Mouse (Mus musculus) frontal cortex, postnatal 36 days (tissue): Measurements from ENCODE around the gene Wasf3.
"Not testable (repeated sequence)": the region's sequence is repeated elsewhere in the genome, so short reads cannot be mapped to it uniquely, and the experiment has no call there.

Experiments
- DNase-seq, 2 experiments: peaks; one replicate each; pipeline ENCODE4 v3.0.0; 2022; ENCODE audit warnings: low spot score in 2 of 2

Gene Wasf3

GRCm38 (mm10) chr5:146446633-146447032 lies 61.8 kb downstream of the Wasf3 start:
- DNase-seq: no peak

DNA sequence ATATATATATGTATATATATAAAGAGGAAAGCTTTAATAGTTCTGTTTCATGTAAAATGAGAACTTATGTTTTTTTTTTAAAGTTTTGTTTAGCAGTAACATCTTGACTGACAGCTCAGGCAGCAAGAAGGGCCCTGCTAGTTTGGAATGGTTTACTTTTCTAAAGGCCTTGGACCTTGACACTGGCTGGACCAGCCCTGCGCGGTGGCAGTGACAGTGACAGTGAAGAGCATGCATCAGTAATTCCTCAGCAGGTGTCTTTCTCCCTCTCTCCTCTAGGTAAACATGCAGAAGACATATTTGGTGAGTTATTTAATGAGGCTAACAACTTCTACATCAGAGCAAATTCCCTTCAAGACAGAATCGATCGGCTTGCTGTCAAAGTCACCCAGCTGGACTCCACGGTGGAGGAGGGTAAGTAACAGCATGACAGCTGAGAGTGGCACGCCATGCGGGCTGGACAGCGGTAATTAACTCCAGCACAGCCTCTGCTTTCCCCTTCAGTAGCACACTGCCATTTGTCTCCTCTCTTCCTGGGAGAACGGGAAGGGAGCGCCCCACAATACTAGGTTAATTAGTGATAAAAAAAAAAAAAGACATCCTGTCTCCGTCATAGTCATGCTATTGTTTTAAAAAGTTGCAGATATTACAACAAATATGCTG lies 66.9 kb downstream of the Wasf3 start:
- no peak for DNase-seq

- peak; percentile 29 to 60 for DNase-seq
These were observed 68.8 kb downstream of the Wasf3 start for GRCm38 (mm10) chr5:146453556-146453955.

GRCm38 (mm10) chr5:146461612-146462011 lies 76.8 kb downstream of the Wasf3 start:
- no peak for DNase-seq

DNA sequence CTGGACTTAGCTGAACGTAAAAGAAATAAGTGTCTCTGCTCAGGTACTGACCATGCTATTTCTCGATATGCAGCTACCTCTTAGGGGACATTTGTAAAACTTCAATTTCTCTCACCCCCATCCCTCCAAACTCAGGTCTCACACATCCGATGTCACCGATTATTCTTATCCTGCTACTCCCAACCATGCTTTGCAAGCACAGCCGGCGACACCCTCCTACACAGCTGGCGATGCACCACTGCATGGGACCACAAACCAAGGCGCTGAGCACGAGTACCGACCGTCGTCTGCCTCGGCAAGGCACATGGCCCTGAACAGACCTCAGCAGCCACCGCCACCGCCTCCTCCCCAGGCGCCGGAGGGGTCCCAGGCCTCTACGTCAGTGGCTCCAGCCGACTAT lies 81.9 kb downstream of the Wasf3 start:
- peak in 1 of 2 experiments; percentile 42 for DNase-seq

DNA sequence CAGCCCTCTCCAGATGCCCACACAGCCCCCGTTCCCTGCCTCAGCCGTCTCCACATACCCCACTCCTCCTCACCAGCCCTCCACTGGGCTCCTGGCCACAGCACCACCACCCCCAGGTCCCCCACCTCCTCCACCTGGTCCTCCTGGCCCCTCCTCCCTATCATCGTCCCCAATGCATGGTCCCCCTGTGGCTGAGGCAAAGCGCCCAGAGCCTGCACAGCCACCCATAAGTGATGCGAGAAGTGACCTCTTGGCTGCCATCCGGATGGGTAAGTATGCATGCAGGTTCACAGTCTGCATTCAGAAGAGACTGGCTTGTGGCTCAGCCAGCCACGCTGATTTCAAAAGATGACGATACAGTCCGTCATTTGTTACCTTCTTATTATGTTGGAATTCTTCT lies 83.5 kb downstream of the Wasf3 start:
- DNase-seq: no peak

GRCm38 (mm10) chr5:146470821-146471220 lies 86.0 kb downstream of the Wasf3 start:
- no peak for DNase-seq

DNA sequence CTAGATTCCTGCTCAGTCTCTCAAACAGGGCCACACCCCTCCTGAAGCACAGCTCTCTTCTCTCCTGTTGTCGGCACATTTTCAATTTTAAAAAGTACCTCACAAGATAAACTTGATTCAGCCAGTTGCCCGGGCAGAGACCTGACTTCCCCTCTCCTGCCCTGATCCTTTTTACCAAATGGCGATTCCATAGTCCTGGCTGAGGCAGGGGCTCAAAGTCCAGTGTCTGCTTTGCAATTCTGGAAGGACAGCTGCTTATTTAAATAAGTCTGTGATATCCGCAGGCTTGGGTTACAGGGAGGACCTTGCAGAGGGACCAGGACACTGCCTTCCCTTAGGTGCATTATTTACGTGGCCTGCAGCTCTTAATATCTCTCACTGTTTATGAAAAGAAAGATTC lies 86.5 kb downstream of the Wasf3 start:
- DNase-seq: no peak

- no peak for DNase-seq
These were observed 87.0 kb downstream of the Wasf3 start for GRCm38 (mm10) chr5:146471821-146472220.

- peak; percentile 39 to 68 for DNase-seq
These were observed 94.8 kb downstream of the Wasf3 start for GRCm38 (mm10) chr5:146479564-146479963.

GRCm38 (mm10) chr5:146481665-146482064 lies 96.9 kb downstream of the Wasf3 start, which contains the start of gene Gm6408:
Gene Gm6408 (plus strand): TSS chr5:146481965.
- DNase-seq: not testable (repeated sequence)

GRCm38 (mm10) chr5:146488959-146489358 lies 104.2 kb downstream of the Wasf3 start:
- peak in 1 of 2 experiments; percentile 51 for DNase-seq

GRCm38 (mm10) chr5:146491063-146491462 lies 106.3 kb downstream of the Wasf3 start, which contains the start of gene Gm6370:
Gene Gm6370 (plus strand): TSS chr5:146491363.
- DNase-seq: not testable (repeated sequence)

DNA sequence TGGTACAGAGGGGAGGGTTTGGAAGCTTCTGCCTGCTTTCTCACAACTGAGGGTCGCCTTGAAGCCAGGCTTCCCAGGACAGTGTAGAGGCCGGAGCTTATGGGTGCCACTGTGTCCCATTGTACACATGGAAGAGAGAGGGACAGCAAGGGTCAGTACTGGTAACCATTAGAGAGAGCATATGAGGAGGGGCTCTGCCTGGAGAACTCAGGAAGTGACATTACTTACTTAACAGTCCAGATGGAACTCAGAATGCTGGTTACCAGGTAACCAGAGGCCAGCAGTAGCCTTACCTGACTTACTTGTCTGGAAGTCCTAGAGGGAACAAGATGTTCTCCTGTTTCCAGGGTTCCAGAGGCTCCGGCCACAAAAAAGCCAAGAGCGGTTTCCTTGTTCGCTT lies 117.3 kb downstream of the Wasf3 start, which contains the start of gene 4930449I24Rik:
4930449I24Rik (plus strand) TSS at position 301 of the 400 bp plus-strand sequence.
- DNase-seq: not testable (repeated sequence)

DNA sequence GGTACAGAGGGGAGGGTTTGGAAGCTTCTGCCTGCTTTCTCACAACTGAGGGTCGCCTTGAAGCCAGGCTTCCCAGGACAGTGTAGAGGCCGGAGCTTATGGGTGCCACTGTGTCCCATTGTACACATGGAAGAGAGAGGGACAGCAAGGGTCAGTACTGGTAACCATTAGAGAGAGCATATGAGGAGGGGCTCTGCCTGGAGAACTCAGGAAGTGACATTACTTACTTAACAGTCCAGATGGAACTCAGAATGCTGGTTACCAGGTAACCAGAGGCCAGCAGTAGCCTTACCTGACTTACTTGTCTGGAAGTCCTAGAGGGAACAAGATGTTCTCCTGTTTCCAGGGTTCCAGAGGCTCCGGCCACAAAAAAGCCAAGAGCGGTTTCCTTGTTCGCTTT lies 129.0 kb downstream of the Wasf3 start, which contains the start of gene Gm3402:
Gm3402 (plus strand) TSS at position 301 of the 400 bp plus-strand sequence.
- DNase-seq: not testable (repeated sequence)
